Mouse (Mus musculus) intestine, embryonic 15.5 days (tissue): ENCODE data around the gene Hes7. TPM values are rescaled to one million over a fixed set of nuclear protein-coding genes. Genes with fewer than 3 reads are reported as not detected.

Source experiments
- ATAC-seq: fragments of 200-750 bp; cut with Nextera tagmentation; 2 replicates; pipeline ENCODE4 v1.8.0; 2017; ENCODE audit warnings: moderate TSS enrichment, moderate library complexity
- H3K27ac ChIP-seq: fragments of 300-500 bp; sonication (generic); 2 replicates; pipeline ENCODE4 v1.5.1; 2015; ENCODE audit warnings: mild to moderate bottlenecking, inconsistent platforms
- H3K27me3 ChIP-seq: fragments of 300-500 bp; sonication (generic); replicated peaks from 2 replicates; pipeline ENCODE4 v1.6.1; 2015; ENCODE audit warnings: inconsistent platforms
- H3K36me3 ChIP-seq: fragments of 300-500 bp; sonication (generic); 2 replicates; pipeline ENCODE4 v1.6.1; 2015; ENCODE audit warnings: inconsistent platforms
- H3K4me1 ChIP-seq: fragments of 300-500 bp; sonication (generic); replicated peaks from 2 replicates; pipeline ENCODE4 v1.6.1; 2015; ENCODE audit warnings: inconsistent platforms
- H3K4me2 ChIP-seq: fragments of 300-500 bp; sonication (generic); replicated peaks from 2 replicates; pipeline ENCODE4 v1.6.1; 2015; ENCODE audit warnings: mild to moderate bottlenecking, inconsistent platforms
- H3K4me3 ChIP-seq: fragments of 300-500 bp; sonication (generic); replicated peaks from 2 replicates; pipeline ENCODE4 v1.5.1; 2015; ENCODE audit warnings: inconsistent platforms
- H3K9ac ChIP-seq: fragments of 300-500 bp; sonication (generic); 2 replicates; pipeline ENCODE4 v1.6.1; 2015; ENCODE audit warnings: inconsistent platforms
- H3K9me3 ChIP-seq: fragments of 300-500 bp; sonication (generic); 2 replicates; pipeline ENCODE4 v1.6.1; 2016; ENCODE audit warnings: inconsistent platforms
- WGBS: fragments of 180-500 bp; shearing (Covaris S2); methylation state at CpG from one replicate; pipeline ENCODE4 v1.1.7; 2015; 5-methylcytosine and 5-hydroxymethylcytosine counted together
- polyA plus RNA-seq: library from polyadenylated mRNA; unstranded; fragments of >200 nt; fragmentation: Nextera tagmentation; extraction: Ambion mirVana; gene quantifications from 2 replicates; pipeline ENCODE4 v1.2.1, GENCODE M21; 2015

The Hes7 gene
- polyA plus RNA-seq: 0.62 and 0.70 TPM in 2 replicates

DNA sequence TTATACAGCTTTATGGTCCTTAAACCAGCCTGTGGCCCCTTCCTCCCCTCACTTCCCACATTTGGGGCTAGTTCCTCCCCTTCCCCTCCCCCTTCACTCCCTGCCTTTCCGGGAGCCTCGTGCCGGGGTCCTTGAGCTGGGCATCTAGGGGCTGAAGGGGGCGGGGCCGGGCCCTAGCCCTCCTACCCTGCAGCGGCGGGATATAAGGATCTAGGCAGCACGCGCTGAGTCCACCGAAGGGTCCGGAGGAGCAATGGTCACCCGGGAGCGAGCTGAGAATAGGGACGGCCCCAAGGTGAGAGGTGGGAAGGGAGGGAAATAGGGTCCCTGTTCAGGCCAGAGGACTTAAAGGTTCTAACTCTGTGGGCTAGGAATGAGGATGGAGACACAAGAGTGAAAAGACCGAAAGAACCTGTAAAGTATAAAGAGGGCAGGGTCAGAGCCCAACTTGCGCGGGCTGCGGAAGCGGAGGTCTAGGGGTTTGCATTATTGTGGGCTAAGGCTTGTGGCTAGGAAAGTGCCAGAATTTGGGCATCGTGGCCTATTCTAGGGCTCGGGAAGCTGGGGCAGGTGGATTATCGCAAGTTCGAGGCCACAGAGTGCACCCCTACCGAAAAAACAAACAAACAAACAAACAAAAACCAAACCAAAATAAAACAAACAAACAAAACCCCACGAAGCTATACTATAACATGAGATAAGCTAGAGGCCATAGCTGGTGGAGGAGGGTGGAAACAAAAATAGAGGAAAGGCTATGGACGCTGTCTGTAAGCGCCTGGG, at the start of gene Hes7:
Hes7 (plus strand) TSS at position 184 of the 780 bp plus-strand sequence.
- no peak for ATAC-seq
- Histone ChIP-seq H3K4me3 (peak within 1 kb of the TSS; percentile 79), H3K27ac (peak within 1 kb of the TSS; percentile 93; the same call in 1 of the 2 replicates), H3K9ac (peak within 1 kb of the TSS; percentile 78), H3K27me3 (no peaks in the 10 kb centered on the region), H3K36me3 (no peaks in the 10 kb centered on the region), H3K4me2 (peak within 1 kb of the TSS; percentile 92), H3K9me3 (no peaks in the 10 kb centered on the region), H3K4me1 (peaks cover 37% of the 10 kb centered on the region)
- 3% methylated on average over 27 of the region's 27 CpGs for WGBS

DNA sequence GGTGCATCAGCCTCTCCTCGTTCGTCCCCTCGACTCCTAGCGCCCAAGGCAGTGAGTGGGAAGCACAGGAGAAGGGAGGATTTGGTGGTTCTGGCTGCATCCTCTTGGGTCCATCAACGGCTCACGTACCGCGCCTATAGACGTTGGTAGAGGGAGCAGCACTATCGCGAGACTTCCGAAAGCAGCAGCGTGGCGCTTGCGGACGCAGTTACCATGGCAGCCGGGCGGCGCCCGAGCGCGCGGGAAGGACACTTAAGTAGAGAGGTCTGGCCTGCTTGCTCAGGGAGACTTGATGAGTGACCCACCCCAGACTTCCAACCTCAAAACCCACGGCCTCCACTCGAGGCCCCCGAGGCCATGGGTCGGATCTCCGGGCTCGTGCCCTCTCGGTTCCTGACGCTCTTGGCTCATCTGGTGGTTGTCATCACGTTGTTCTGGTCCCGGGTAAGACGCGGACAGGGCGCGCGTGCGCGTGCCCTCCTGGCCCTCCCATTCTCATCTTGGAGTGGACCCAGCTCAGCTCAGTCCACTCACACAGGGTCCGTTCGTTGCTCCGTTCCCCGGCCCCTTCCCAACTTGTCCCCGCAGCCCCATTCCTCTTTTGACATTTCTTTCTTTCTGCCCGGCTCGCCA, 49.5 kb upstream of the Hes7 start, which contains the start of gene Tmem107:
Tmem107 (plus strand) TSS at position 217 of the 633 bp plus-strand sequence.
- no peaks in the 10 kb centered on the region for H3K27me3 ChIP-seq
- no peaks in the 10 kb centered on the region for H3K36me3 ChIP-seq
- peak within 1 kb of the TSS; percentile 54 for H3K4me3 ChIP-seq
- H3K4me2 ChIP-seq: peak within 1 kb of the TSS; percentile 83
- WGBS: under 1% methylated on average over 47 of the region's 47 CpGs
- H3K4me1 ChIP-seq: peaks cover 32% of the 10 kb centered on the region
- peak; percentile 88 for ATAC-seq
- peak within 1 kb of the TSS; percentile 80 for H3K27ac ChIP-seq
- no peaks in the 10 kb centered on the region for H3K9me3 ChIP-seq
- peak within 1 kb of the TSS; percentile 66 for H3K9ac ChIP-seq

- ATAC-seq: no peak
- no peaks in the 10 kb centered on the region for H3K27me3 ChIP-seq
- no peaks in the 10 kb centered on the region for H3K36me3 ChIP-seq
- peak overlapping the region; percentile 83 for H3K4me2 ChIP-seq
- H3K4me3 ChIP-seq: peak overlapping the region; percentile 54
- H3K4me1 ChIP-seq: peaks cover 30% of the 10 kb centered on the region
- H3K9me3 ChIP-seq: no peaks in the 10 kb centered on the region
- peak overlapping the region; percentile 66 for H3K9ac ChIP-seq
- H3K27ac ChIP-seq: peak overlapping the region; percentile 80
- 24% methylated on average over 9 of the region's 9 CpGs for WGBS
These were observed 48.9 kb upstream of the Hes7 start for GRCm38 (mm10) chr11:69071262-69071661.

DNA sequence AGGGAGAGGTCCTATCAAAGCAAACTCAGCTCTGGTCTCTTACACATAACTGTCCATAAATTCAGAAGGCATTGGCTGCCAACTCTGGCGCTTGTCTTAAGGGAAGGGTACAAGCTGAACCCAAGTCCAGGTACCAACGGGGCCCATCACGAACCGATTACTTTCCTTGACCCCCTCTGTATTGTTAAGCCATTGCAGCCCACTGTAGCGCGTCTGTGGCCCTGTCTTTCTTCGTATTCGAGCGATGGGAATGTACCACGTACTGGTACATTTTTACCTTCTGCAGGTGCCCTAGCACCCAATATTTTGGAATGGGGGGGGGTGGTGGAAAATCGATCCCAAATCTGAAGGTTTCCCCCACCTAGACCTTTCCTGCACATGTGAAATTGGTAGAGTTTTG, 48.0 kb upstream of the Hes7 start:
- Histone ChIP-seq H3K9me3 (no peaks in the 10 kb centered on the region), H3K9ac (no peak overlapping the region; the same call in 1 of the 2 replicates), H3K27ac (peak overlapping the region; percentile 73), H3K4me2 (peak overlapping the region; percentile 63), H3K27me3 (no peaks in the 10 kb centered on the region), H3K4me3 (0 out of 2 replicates have a peak overlapping the region, but pooled peaks have one; percentile 22), H3K36me3 (no peaks in the 10 kb centered on the region), H3K4me1 (peaks cover 23% of the 10 kb centered on the region)
- 83% methylated on average over 11 of the region's 11 CpGs for WGBS
- no peak for ATAC-seq

DNA sequence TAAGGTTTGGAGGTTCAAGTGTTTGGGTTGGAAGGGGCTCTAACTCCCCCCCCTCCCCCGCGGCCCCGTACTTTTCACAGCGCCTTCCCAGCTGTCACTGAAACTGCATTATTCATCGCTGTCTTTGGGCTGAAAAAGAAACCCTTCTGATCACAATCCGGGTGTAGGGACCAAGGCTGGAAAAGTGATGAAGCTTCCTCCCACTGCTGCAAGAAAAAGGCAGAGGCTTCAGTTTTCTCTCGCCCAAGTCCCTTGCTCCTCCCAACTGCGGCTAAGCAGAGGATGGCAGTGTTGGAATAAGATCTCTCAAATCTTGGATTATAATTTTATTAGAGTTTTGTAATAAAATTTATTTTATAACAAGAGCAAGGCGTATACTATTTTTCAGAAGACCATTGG, 47.5 kb upstream of the Hes7 start:
- Histone ChIP-seq H3K27ac (peak overlapping the region; percentile 73), H3K9me3 (no peaks in the 10 kb centered on the region), H3K4me1 (peaks cover 19% of the 10 kb centered on the region), H3K36me3 (no peaks in the 10 kb centered on the region), H3K9ac (peak overlapping the region; percentile 37), H3K4me2 (peak overlapping the region; percentile 63), H3K4me3 (peak overlapping the region; percentile 22), H3K27me3 (no peaks in the 10 kb centered on the region)
- 5% methylated on average over 9 of the region's 9 CpGs for WGBS
- no peak for ATAC-seq

DNA sequence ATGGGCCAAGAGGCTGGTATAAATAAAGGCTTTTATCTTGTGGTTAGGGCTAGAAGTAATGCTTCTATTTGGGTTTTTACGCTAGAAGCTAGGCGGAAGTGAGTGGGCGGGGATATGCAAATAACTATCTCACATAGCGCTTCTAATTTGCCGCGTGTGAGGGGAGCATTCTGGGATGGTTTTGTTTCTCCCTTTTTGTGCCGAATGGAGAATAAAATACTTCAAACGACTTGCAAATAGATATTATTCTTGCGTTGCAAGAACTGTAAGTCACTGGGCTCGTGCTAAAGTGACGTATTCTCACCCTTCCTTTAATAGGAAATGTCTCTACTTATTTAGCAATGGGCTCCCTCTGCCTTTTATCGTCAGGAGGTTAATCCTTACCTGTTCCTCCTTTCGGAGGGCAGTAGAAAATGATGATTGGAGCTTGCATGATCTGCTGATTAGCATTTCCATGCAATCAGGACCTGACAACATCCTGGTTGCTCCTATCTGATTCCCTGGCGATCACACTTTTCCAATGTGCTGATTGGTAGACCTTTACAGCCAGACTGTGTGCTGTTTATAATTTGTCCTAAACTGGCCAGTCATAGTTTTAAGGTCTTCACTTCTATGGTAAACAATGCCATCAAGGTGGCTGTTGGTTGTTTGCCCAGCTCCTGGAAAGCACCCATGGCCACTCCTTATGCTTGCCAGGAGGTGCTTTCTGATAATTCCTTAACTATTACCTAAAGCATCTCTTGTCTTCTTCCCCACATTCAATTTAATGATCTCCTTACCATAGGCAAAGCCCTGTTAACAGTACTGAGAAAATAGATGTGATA, 46.9 kb upstream of the Hes7 start:
- peak; percentile 82 for ATAC-seq
- Histone ChIP-seq H3K27ac (peak overlapping the region; percentile 84), H3K27me3 (no peaks in the 10 kb centered on the region), H3K4me1 (peaks cover 17% of the 10 kb centered on the region), H3K9ac (peak overlapping the region; percentile 40; the same call in 1 of the 2 replicates), H3K4me2 (peak overlapping the region; percentile 63), H3K36me3 (no peaks in the 10 kb centered on the region), H3K9me3 (no peaks in the 10 kb centered on the region), H3K4me3 (peak overlapping the region; percentile 22)
- WGBS: 0% methylated on average over 14 of the region's 14 CpGs

DNA sequence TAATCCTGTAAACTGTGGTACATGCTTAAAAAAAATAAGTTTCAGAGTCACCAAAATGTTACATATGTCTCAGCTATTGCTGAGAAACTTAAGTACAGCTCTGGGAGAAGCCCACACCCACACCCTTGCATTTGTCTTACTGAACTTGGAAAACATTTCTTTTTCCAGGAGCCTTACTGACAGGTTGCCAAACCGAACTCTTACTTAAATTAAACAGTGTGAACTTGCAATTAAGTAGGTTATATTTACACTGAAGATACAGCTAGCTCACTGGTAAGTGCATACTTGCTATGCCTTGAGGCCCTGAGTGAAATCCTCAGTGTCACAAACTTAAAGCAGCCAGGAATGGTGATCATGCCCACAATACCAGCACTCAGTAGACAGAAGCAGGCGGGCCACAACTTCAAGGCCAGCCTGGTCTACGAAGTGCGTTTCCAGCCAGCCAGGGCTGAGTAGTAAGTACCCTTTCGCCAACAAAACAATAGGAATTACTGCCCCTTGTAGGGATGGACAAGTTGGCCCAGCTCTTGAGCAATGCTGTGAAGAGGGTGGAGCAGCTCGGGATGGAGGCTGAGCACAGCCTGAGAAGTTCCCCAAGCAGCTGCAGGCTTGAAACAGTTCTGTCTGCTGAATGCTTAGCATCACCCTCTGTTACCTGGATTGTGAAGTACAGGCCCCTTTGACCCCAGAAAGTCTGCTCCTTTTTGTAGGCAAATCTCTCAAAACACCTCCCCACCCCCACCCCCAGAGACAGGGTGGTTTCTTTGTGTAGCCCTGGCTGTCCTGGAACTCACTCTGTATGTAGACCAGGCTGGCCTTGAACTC, 46.0 kb upstream of the Hes7 start:
- H3K36me3 ChIP-seq: no peaks in the 10 kb centered on the region
- H3K27me3 ChIP-seq: no peaks in the 10 kb centered on the region
- no peak overlapping the region for H3K9ac ChIP-seq
- H3K27ac ChIP-seq: peak overlapping the region; percentile 84
- peaks cover 17% of the 10 kb centered on the region for H3K4me1 ChIP-seq
- H3K9me3 ChIP-seq: no peaks in the 10 kb centered on the region
- H3K4me3 ChIP-seq: no peak overlapping the region
- no peak for ATAC-seq
- 41% methylated on average over 6 of the region's 6 CpGs for WGBS
- H3K4me2 ChIP-seq: 0 out of 2 replicates have a peak overlapping the region, but pooled peaks have one; percentile 3

DNA sequence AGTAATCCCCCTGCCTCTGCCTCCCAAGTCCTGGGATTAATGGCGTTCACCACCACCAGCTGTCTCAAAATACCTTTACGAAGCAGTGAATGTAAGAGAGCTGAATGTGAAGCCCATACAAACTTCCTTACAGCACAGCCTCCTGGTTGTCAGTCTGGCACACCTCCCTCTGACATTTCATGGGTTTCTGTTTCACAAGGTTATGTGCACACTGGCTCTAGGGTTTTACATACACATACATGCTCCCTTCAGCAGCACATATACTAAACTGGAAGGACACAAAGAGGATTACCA, 45.5 kb upstream of the Hes7 start:
- no peak overlapping the region for H3K4me3 ChIP-seq

GRCm38 (mm10) chr11:69075764-69076479, 44.3 kb upstream of the Hes7 start:
- Histone ChIP-seq H3K36me3 (no peaks in the 10 kb centered on the region), H3K4me2 (no peak overlapping the region), H3K9ac (no peak overlapping the region), H3K4me1 (peaks cover 17% of the 10 kb centered on the region), H3K27me3 (no peaks in the 10 kb centered on the region), H3K9me3 (no peaks in the 10 kb centered on the region), H3K27ac (no peak overlapping the region), H3K4me3 (no peak overlapping the region)
- no peak for ATAC-seq
- WGBS: 53% methylated on average over 9 of the region's 9 CpGs

More for the DNA sequence above, 45.5 kb upstream of the Hes7 start:
- no peak overlapping the region for H3K4me2 ChIP-seq
- 58% methylated on average over 2 of the region's 2 CpGs for WGBS
- H3K9me3 ChIP-seq: no peaks in the 10 kb centered on the region
- no peak overlapping the region for H3K9ac ChIP-seq
- H3K36me3 ChIP-seq: no peaks in the 10 kb centered on the region
- no peaks in the 10 kb centered on the region for H3K27me3 ChIP-seq
- no peak for ATAC-seq
- peaks cover 17% of the 10 kb centered on the region for H3K4me1 ChIP-seq
- peak overlapping the region; percentile 84; the same call in 1 of the 2 replicates for H3K27ac ChIP-seq

DNA sequence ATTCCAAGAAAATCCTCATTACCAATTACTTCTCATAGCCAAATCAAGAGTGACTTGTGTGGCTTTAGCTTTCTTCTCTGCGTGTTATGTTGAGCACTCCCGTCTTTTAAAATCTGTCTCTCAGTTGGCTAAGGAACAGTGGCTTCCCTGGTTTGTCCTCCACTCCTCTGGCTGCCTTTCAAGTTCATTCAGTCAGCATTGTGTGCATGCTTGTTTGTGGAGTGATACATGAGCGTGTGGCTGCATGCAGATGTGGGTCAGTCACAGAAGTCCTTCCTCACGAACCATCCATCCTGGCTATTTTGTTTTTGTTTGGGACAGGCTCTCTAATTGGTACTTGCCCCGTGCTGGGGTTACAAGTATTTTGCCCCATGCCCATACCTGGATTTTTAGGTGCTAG, 43.6 kb upstream of the Hes7 start:
- H3K9ac ChIP-seq: no peak overlapping the region
- H3K4me2 ChIP-seq: no peak overlapping the region
- H3K27me3 ChIP-seq: no peaks in the 10 kb centered on the region
- H3K9me3 ChIP-seq: no peaks in the 10 kb centered on the region
- H3K36me3 ChIP-seq: no peaks in the 10 kb centered on the region
- WGBS: 76% methylated on average over 5 of the region's 5 CpGs
- no peak for ATAC-seq
- no peak overlapping the region for H3K27ac ChIP-seq
- no peak overlapping the region for H3K4me3 ChIP-seq
- peaks cover 10% of the 10 kb centered on the region for H3K4me1 ChIP-seq

DNA sequence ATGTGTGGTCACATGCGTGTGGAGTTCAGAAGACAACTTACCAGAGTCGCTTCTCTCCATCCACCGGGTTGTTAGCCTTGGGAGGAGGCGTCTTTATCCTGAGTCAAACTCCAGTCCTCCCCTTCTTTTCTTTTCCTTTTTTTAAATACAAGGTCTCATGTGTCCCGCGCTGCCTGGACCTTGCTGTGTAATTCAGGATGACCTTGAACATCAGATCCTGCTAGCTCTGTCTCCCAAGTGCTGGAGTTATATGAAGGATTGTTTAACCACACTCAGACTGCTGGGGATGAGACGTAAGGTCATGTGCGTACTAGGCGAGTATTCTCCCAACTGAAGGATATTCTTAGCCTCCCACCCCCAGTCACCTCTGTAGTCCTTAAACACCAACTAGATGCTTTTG, 42.9 kb upstream of the Hes7 start:
- no peaks in the 10 kb centered on the region for H3K9me3 ChIP-seq
- H3K36me3 ChIP-seq: no peaks in the 10 kb centered on the region
- no peak overlapping the region for H3K9ac ChIP-seq
- H3K27ac ChIP-seq: no peak overlapping the region
- H3K27me3 ChIP-seq: no peaks in the 10 kb centered on the region
- ATAC-seq: no peak
- H3K4me3 ChIP-seq: no peak overlapping the region
- H3K4me1 ChIP-seq: peaks cover 4% of the 10 kb centered on the region
- H3K4me2 ChIP-seq: no peak overlapping the region
- 71% methylated on average over 9 of the region's 9 CpGs for WGBS
